In genomic region chr10:59220824-59221472, GRCm38 (mm10) we compare ENCODE assay signal across 7 mouse cellular contexts. TPM values are rescaled to one million over a fixed set of nuclear protein-coding genes. Genes with fewer than 3 reads are reported as not detected.
A peak's percentile ranks its signal among the peaks of the same experiment; 100 is the strongest.
DNase-seq lines count a peak whose midpoint lies in the region; ATAC-seq and TF ChIP-seq lines count a peak whose summit lies in the region.

No protein-coding gene starts in this region.

- H3K9me3 ChIP-seq in lung, embryonic 14.5 days (ENCODE audit: low read depth, low read length), result no peaks in the 10 kb centered on the region
- H3K9me3 ChIP-seq in hindbrain, postnatal 0 days (ENCODE audit: low read length), result no peaks in the 10 kb centered on the region
- no peaks in the 10 kb centered on the region for H3K9me3 ChIP-seq in midbrain, embryonic 13.5 days

- no peaks in the 10 kb centered on the region for H3K36me3 ChIP-seq in lung, embryonic 14.5 days (ENCODE audit: insufficient read depth)
- no peaks in the 10 kb centered on the region for H3K36me3 ChIP-seq in hindbrain, postnatal 0 days (ENCODE audit: insufficient read depth, low read length)
- no peaks in the 10 kb centered on the region for H3K36me3 ChIP-seq in midbrain, embryonic 13.5 days

- H3K27ac ChIP-seq in lung, embryonic 14.5 days (ENCODE audit: low read depth), result peak overlapping the region; percentile 96
- peak overlapping the region; percentile 93 for H3K27ac ChIP-seq in hindbrain, postnatal 0 days
- H3K27ac ChIP-seq in midbrain, embryonic 13.5 days, result peak overlapping the region; percentile 94

- TF ChIP-seq CTCF in lung, embryonic 14.5 days (IDR thresholded peaks at IDR 0.05; ENCODE audit: low read depth), result no peak
- TF ChIP-seq CTCF in hindbrain, postnatal 0 days (IDR thresholded peaks at IDR 0.05; ENCODE audit: low read depth), result no peak

- 2% methylated on average over 39 of the region's 39 CpGs for WGBS in lung, embryonic 14.5 days
- under 1% methylated on average over 39 of the region's 39 CpGs for WGBS in hindbrain, postnatal 0 days
- WGBS in midbrain, embryonic 13.5 days, result 2% methylated on average over 33 of the region's 39 CpGs

- peak overlapping the region; percentile 100 for H3K4me2 ChIP-seq in lung, embryonic 14.5 days
- H3K4me2 ChIP-seq in hindbrain, postnatal 0 days (ENCODE audit: low read depth, low read length), result peak overlapping the region; percentile 88
- H3K4me2 ChIP-seq in midbrain, embryonic 13.5 days (replicated peaks), result peak overlapping the region; percentile 99

- DNase-seq in lung, embryonic 14.5 days, result peak; percentile 78
- no peak for DNase-seq in lung, postnatal 4 days
- DNase-seq in embryo, embryonic 10.5 days (ENCODE audit: low spot score), result peak; percentile 69
- peak; percentile 63 for DNase-seq in hindbrain, postnatal 0 days (ENCODE audit: low spot score)
- no peak for DNase-seq in adrenal gland, adult (ENCODE audit: inconsistent age in 2 of 2, low spot score in 1 of 2)
- no peak for DNase-seq in cerebellum, postnatal 10 days

- H3K4me3 ChIP-seq in lung, embryonic 14.5 days (ENCODE audit: low read depth, low read length), result peak overlapping the region; percentile 87
- peak overlapping the region; percentile 95 for H3K4me3 ChIP-seq in hindbrain, postnatal 0 days (ENCODE audit: low read length)
- H3K4me3 ChIP-seq in midbrain, embryonic 13.5 days (replicated peaks), result peak overlapping the region; percentile 86

- peak overlapping the region; percentile 92 for H3K9ac ChIP-seq in lung, embryonic 14.5 days
- H3K9ac ChIP-seq in hindbrain, postnatal 0 days (replicated peaks; ENCODE audit: low read length), result peak overlapping the region; percentile 85
- H3K9ac ChIP-seq in midbrain, embryonic 13.5 days (replicated peaks), result peak overlapping the region; percentile 87

- peaks cover 3% of the 10 kb centered on the region; the same call in 1 of the 2 replicates for H3K4me1 ChIP-seq in lung, embryonic 14.5 days (ENCODE audit: insufficient read depth)
- H3K4me1 ChIP-seq in hindbrain, postnatal 0 days (ENCODE audit: insufficient read depth, low read length), result peaks cover 14% of the 10 kb centered on the region
- peaks cover 37% of the 10 kb centered on the region for H3K4me1 ChIP-seq in midbrain, embryonic 13.5 days (replicated peaks)

- ATAC-seq in lung, embryonic 14.5 days (ENCODE audit: insufficient read depth), result no peak
- no peak for ATAC-seq in hindbrain, postnatal 0 days
- ATAC-seq in midbrain, embryonic 13.5 days, result no peak

- no peaks in the 10 kb centered on the region; the same call in 1 of the 2 replicates for H3K27me3 ChIP-seq in lung, embryonic 14.5 days (ENCODE audit: insufficient read depth, low read length)
- H3K27me3 ChIP-seq in hindbrain, postnatal 0 days (ENCODE audit: insufficient read depth, low read length), result no peaks in the 10 kb centered on the region
- H3K27me3 ChIP-seq in midbrain, embryonic 13.5 days, result no peaks in the 10 kb centered on the region

RNA-seq across cellular contexts. Expression of gene Sept10, which starts 0.7 kb away (rescaled TPM):
- 68.5 and 69.4 TPM in 2 replicates for polyA plus RNA-seq in lung, embryonic 14.5 days (2014; fragmentation: Nextera tagmentation; extraction: Ambion mirVana)
- total RNA-seq in hindbrain, postnatal 0 days (2014; rRNA removed), result 13.6 and 15.2 TPM in 2 replicates
- polyA plus RNA-seq in hindbrain, postnatal 0 days (2015; fragmentation: Nextera tagmentation; extraction: Ambion mirVana), result 18.3 and 20.4 TPM in 2 replicates
- 17.5 and 18.1 TPM in 2 replicates for polyA plus RNA-seq in midbrain, embryonic 13.5 days (2015; fragmentation: Nextera tagmentation; extraction: Ambion mirVana)

RNA-seq across cellular contexts. Expression of gene Sowahc, which starts 0.8 kb away (rescaled TPM):
- 9.5 and 10.5 TPM in 2 replicates for polyA plus RNA-seq in lung, embryonic 14.5 days (2014; fragmentation: Nextera tagmentation; extraction: Ambion mirVana)
- total RNA-seq in hindbrain, postnatal 0 days (2014; rRNA removed), result 28.1 and 30.1 TPM in 2 replicates
- 12.4 and 12.5 TPM in 2 replicates for polyA plus RNA-seq in hindbrain, postnatal 0 days (2015; fragmentation: Nextera tagmentation; extraction: Ambion mirVana)
- 14.7 and 16.1 TPM in 2 replicates for polyA plus RNA-seq in midbrain, embryonic 13.5 days (2015; fragmentation: Nextera tagmentation; extraction: Ambion mirVana)

Comparison
In these comparisons a context has a peak if more than half of its experiments do, and no peak if none do; other contexts are left out.
1. DNase-seq: peak in lung, embryonic 14.5 days (single experiment), embryo, embryonic 10.5 days (single experiment) and hindbrain, postnatal 0 days (single experiment); none in lung, postnatal 4 days (0 of 2), adrenal gland, adult (0 of 2) and cerebellum, postnatal 10 days (0 of 2).
2. Peak in every context shown above with its lines, with median percentiles within 50 percentile points of each other: H3K27ac ChIP-seq, H3K4me2 ChIP-seq, H3K4me3 ChIP-seq and H3K9ac ChIP-seq.